Mouse (Mus musculus): Measurements from ENCODE around the gene Strada. TPM values are rescaled to one million over a fixed set of nuclear protein-coding genes. Genes with fewer than 3 reads are reported as not detected.
A peak's percentile ranks its signal among the peaks of the same experiment; 100 is the strongest.
"Not testable (repeated sequence)": the region's sequence is repeated elsewhere in the genome, so short reads cannot be mapped to it uniquely, and the experiment has no call there.

Strada gene
- total and polyA plus RNA-seq, 2 experiments from 2014 or later, result 25.0 to 39.2 TPM

GRCm38 (mm10) chr11:106215927-106216729 lies 14.2 kb upstream of the Strada start, which contains the start of gene Ccdc47:
Gene Ccdc47, minus strand, starts transcription at chr11:106216344.
- peaks cover 8% of the 10 kb centered on the region for H3K36me3 ChIP-seq (ENCODE audit: insufficient read depth, low read length)
- peak within 1 kb of the TSS; percentile 91 for H3K9ac ChIP-seq (replicated peaks; ENCODE audit: low read length)
- DNase-seq (ENCODE audit: low spot score) (peak; percentile 100), ATAC-seq (peak; percentile 99)
- peak within 1 kb of the TSS; percentile 93 for H3K27ac ChIP-seq
- peak within 1 kb of the TSS; percentile 62 for H3K4me2 ChIP-seq (ENCODE audit: low read depth, low read length)
- H3K4me3 ChIP-seq (ENCODE audit: low read length), result peak within 1 kb of the TSS; percentile 68
- H3K9me3 ChIP-seq (ENCODE audit: low read length), result no peaks in the 10 kb centered on the region
- peak; percentile 3; the same call in 1 of the 2 replicates for TF ChIP-seq CTCF (IDR thresholded peaks at IDR 0.05; ENCODE audit: low read depth)
- H3K4me1 ChIP-seq (ENCODE audit: insufficient read depth, low read length), result peaks cover 20% of the 10 kb centered on the region
- under 1% methylated on average over 46 of the region's 46 CpGs for WGBS
- H3K27me3 ChIP-seq (ENCODE audit: insufficient read depth, low read length), result no peaks in the 10 kb centered on the region

- Histone ChIP-seq H3K36me3 (ENCODE audit: insufficient read depth, low read length) (peaks cover 10% of the 10 kb centered on the region), H3K27me3 (ENCODE audit: insufficient read depth, low read length) (no peaks in the 10 kb centered on the region), H3K27ac (peak overlapping the region; percentile 93), H3K4me2 (ENCODE audit: low read depth, low read length) (peak overlapping the region; percentile 62), H3K9me3 (ENCODE audit: low read length) (no peaks in the 10 kb centered on the region), H3K9ac (replicated peaks; ENCODE audit: low read length) (peak overlapping the region; percentile 91), H3K4me1 (ENCODE audit: insufficient read depth, low read length) (peaks cover 20% of the 10 kb centered on the region), H3K4me3 (ENCODE audit: low read length) (peak overlapping the region; percentile 68)
- ATAC-seq, result no peak
- DNase-seq (ENCODE audit: low spot score), result peak; percentile 2
- WGBS, result 26% methylated on average over 7 of the region's 7 CpGs
- TF ChIP-seq CTCF (IDR thresholded peaks at IDR 0.05; ENCODE audit: low read depth), result no peak
These were observed 13.5 kb upstream of the Strada start for GRCm38 (mm10) chr11:106215450-106215859.

- no peak for DNase-seq (ENCODE audit: low spot score)
- no peak for TF ChIP-seq CTCF (IDR thresholded peaks at IDR 0.05; ENCODE audit: low read depth)
These were observed 12.9 kb upstream of the Strada start for GRCm38 (mm10) chr11:106214856-106215255.

GRCm38 (mm10) chr11:106212771-106213170 lies 10.8 kb upstream of the Strada start:
- no peaks in the 10 kb centered on the region for H3K9me3 ChIP-seq (ENCODE audit: low read length)
- WGBS, result 90% methylated on average over 8 of the region's 8 CpGs
- H3K36me3 ChIP-seq (ENCODE audit: insufficient read depth, low read length), result peaks cover 27% of the 10 kb centered on the region
- no peak for TF ChIP-seq CTCF (IDR thresholded peaks at IDR 0.05; ENCODE audit: low read depth)
- H3K4me3 ChIP-seq (ENCODE audit: low read length), result no peak overlapping the region
- no peak for ATAC-seq
- H3K9ac ChIP-seq (replicated peaks; ENCODE audit: low read length), result no peak overlapping the region
- no peak overlapping the region for H3K4me2 ChIP-seq (ENCODE audit: low read depth, low read length)
- H3K4me1 ChIP-seq (ENCODE audit: insufficient read depth, low read length), result peaks cover 8% of the 10 kb centered on the region
- H3K27ac ChIP-seq, result no peak overlapping the region
- DNase-seq (ENCODE audit: low spot score), result no peak
- no peaks in the 10 kb centered on the region for H3K27me3 ChIP-seq (ENCODE audit: insufficient read depth, low read length)

More at GRCm38 (mm10) chr11:106214856-106215255, 12.9 kb upstream of the Strada start:
- Histone ChIP-seq H3K4me3 (ENCODE audit: low read length) (peak overlapping the region; percentile 68; the same call in 1 of the 2 replicates), H3K9ac (replicated peaks; ENCODE audit: low read length) (no peak overlapping the region), H3K9me3 (ENCODE audit: low read length) (no peaks in the 10 kb centered on the region), H3K36me3 (ENCODE audit: insufficient read depth, low read length) (peaks cover 10% of the 10 kb centered on the region), H3K27me3 (ENCODE audit: insufficient read depth, low read length) (no peaks in the 10 kb centered on the region), H3K4me1 (ENCODE audit: insufficient read depth, low read length) (peaks cover 20% of the 10 kb centered on the region), H3K27ac (0 out of 2 replicates have a peak overlapping the region, but pooled peaks have one; percentile 93), H3K4me2 (ENCODE audit: low read depth, low read length) (peak overlapping the region; percentile 62)
- 89% methylated on average over 5 of the region's 5 CpGs for WGBS
- no peak for ATAC-seq

GRCm38 (mm10) chr11:106201337-106202122 lies 438 bp downstream of the Strada start:
- Histone ChIP-seq H3K36me3 (ENCODE audit: insufficient read depth, low read length) (peaks cover 42% of the 10 kb centered on the region), H3K27me3 (ENCODE audit: insufficient read depth, low read length) (no peaks in the 10 kb centered on the region), H3K9me3 (ENCODE audit: low read length) (no peaks in the 10 kb centered on the region), H3K4me2 (ENCODE audit: low read depth, low read length) (no peak overlapping the region), H3K4me1 (ENCODE audit: insufficient read depth, low read length) (no peaks in the 10 kb centered on the region), H3K27ac (no peak overlapping the region), H3K4me3 (ENCODE audit: low read length) (no peak overlapping the region), H3K9ac (replicated peaks; ENCODE audit: low read length) (no peak overlapping the region)
- WGBS, result 95% methylated on average over 19 of the region's 19 CpGs
- TF ChIP-seq CTCF (IDR thresholded peaks at IDR 0.05; ENCODE audit: low read depth), result no peak
- ATAC-seq (no peak), DNase-seq (ENCODE audit: low spot score) (no peak)

- no peak for DNase-seq (ENCODE audit: low spot score)
- Histone ChIP-seq H3K36me3 (ENCODE audit: insufficient read depth, low read length) (peaks cover 42% of the 10 kb centered on the region), H3K4me3 (ENCODE audit: low read length) (no peak overlapping the region), H3K27me3 (ENCODE audit: insufficient read depth, low read length) (no peaks in the 10 kb centered on the region), H3K9ac (replicated peaks; ENCODE audit: low read length) (no peak overlapping the region), H3K27ac (no peak overlapping the region), H3K9me3 (ENCODE audit: low read length) (no peaks in the 10 kb centered on the region), H3K4me1 (ENCODE audit: insufficient read depth, low read length) (no peaks in the 10 kb centered on the region), H3K4me2 (ENCODE audit: low read depth, low read length) (no peak overlapping the region)
- no peak for ATAC-seq
- WGBS, result 90% methylated on average over 6 of the region's 6 CpGs
- no peak for TF ChIP-seq CTCF (IDR thresholded peaks at IDR 0.05; ENCODE audit: low read depth)
These were observed 1.2 kb downstream of the Strada start for GRCm38 (mm10) chr11:106200756-106201155.

- not testable (repeated sequence) for H3K27me3 ChIP-seq (ENCODE audit: insufficient read depth, low read length); H3K9me3 ChIP-seq (ENCODE audit: low read length); H3K4me2 ChIP-seq (ENCODE audit: low read depth, low read length); ATAC-seq; H3K4me3 ChIP-seq (ENCODE audit: low read length); H3K9ac ChIP-seq (replicated peaks; ENCODE audit: low read length); DNase-seq (ENCODE audit: low spot score); H3K4me1 ChIP-seq (ENCODE audit: insufficient read depth, low read length); H3K27ac ChIP-seq
- H3K36me3 ChIP-seq (ENCODE audit: insufficient read depth, low read length), result peaks cover 34% of the 10 kb centered on the region
- 93% methylated on average over 7 of the region's 7 CpGs for WGBS
These were observed 2.0 kb downstream of the Strada start for GRCm38 (mm10) chr11:106199997-106200396.
